Mouse (Mus musculus) myocyte (in vitro differentiated cells): Measurements from ENCODE around the gene Palld. TPM values are rescaled to one million over a fixed set of nuclear protein-coding genes. Genes with fewer than 3 reads are reported as not detected.

Source experiments
- H3K27me3 ChIP-seq: one replicate; pipeline ENCODE4 v1.6.1; 2011; ENCODE audit not compliant: control insufficient read depth, insufficient read depth, insufficient read length
- H3K36me3 ChIP-seq: one replicate; pipeline ENCODE4 v1.6.1; 2011; ENCODE audit not compliant: control insufficient read depth, insufficient read depth
- H3K4me2 ChIP-seq: one replicate; pipeline ENCODE4 v1.6.1; 2011; ENCODE audit warnings: low read depth, control low read depth
- H3K4me3 ChIP-seq: one replicate; pipeline ENCODE4 v1.5.1; 2011; ENCODE audit warnings: mild to moderate bottlenecking, control low read depth, moderate library complexity
- H3K79me2 ChIP-seq: one replicate; pipeline ENCODE4 v1.6.1; 2011; ENCODE audit not compliant: control insufficient read depth, insufficient read depth
- H3ac ChIP-seq: one replicate; pipeline ENCODE4 v1.6.1; 2011; ENCODE audit not compliant: control insufficient read depth, insufficient read length
- CEBPB ChIP-seq: IDR thresholded peaks from 2 replicates; pipeline ENCODE4 v1.6.1; 2011; ENCODE audit warnings: mild to moderate bottlenecking, moderate library complexity; ENCODE audit not compliant: poor library complexity, insufficient read depth, severe bottlenecking
- E2F4 ChIP-seq: IDR thresholded peaks from one replicate; pipeline ENCODE4 v1.6.1; 2011; ENCODE audit warnings: mild to moderate bottlenecking, control low read depth, moderate library complexity; ENCODE audit not compliant: insufficient read depth
- MAX ChIP-seq: IDR thresholded peaks from one replicate; pipeline ENCODE4 v1.6.1; 2011; ENCODE audit warnings: low read depth, mild to moderate bottlenecking, control low read depth
- MYOD1 ChIP-seq, 3 experiments: IDR thresholded peaks; one replicate each; pipeline ENCODE4 v1.6.1; 2011; ENCODE audit warnings: control low read depth in 2 of 3, low read depth in 2 of 3, mild to moderate bottlenecking in 2 of 3, moderate library complexity in 1 of 3; ENCODE audit not compliant: insufficient read length in 2 of 3, control insufficient read depth in 1 of 3
- MYOG ChIP-seq, 3 experiments: IDR thresholded peaks; one replicate each; pipeline ENCODE4 v1.6.1; 2011; ENCODE audit warnings: control low read depth in 2 of 3, low read depth in 2 of 3, mild to moderate bottlenecking in 2 of 3; ENCODE audit not compliant: insufficient read length in 2 of 3, control insufficient read depth in 1 of 3, insufficient read depth in 1 of 3
- POLR2A ChIP-seq: IDR thresholded peaks from one replicate; pipeline ENCODE4 v1.6.1; 2011; ENCODE audit warnings: low read depth, mild to moderate bottlenecking, control low read depth, moderate library complexity; ENCODE audit not compliant: insufficient read length
- POLR2AphosphoS2 ChIP-seq: IDR thresholded peaks from one replicate; pipeline ENCODE4 v1.6.1; 2011; ENCODE audit warnings: low read depth, control low read depth; ENCODE audit not compliant: insufficient read length
- REST ChIP-seq: IDR thresholded peaks from one replicate; pipeline ENCODE4 v1.6.1; 2011; ENCODE audit warnings: mild to moderate bottlenecking, control low read depth, moderate library complexity; ENCODE audit not compliant: insufficient read depth, insufficient read length
- SRF ChIP-seq: IDR thresholded peaks from one replicate; pipeline ENCODE4 v1.6.1; 2011; ENCODE audit warnings: low read depth; ENCODE audit not compliant: control insufficient read depth, insufficient read length
- TCF12 ChIP-seq: IDR thresholded peaks from one replicate; pipeline ENCODE4 v1.6.1; 2011; ENCODE audit warnings: mild to moderate bottlenecking, control low read depth; ENCODE audit not compliant: poor library complexity, insufficient read depth, severe bottlenecking
- TCF3 ChIP-seq: IDR thresholded peaks from one replicate; pipeline ENCODE4 v1.6.1; 2011; ENCODE audit warnings: low read depth, control low read depth; ENCODE audit not compliant: insufficient read length
- USF1 ChIP-seq: IDR thresholded peaks from one replicate; pipeline ENCODE4 v1.6.1; 2011; ENCODE audit warnings: low read depth, mild to moderate bottlenecking, control low read depth, moderate library complexity
- polyA plus RNA-seq: library from polyadenylated mRNA; unstranded; fragments of >200 nt; fragmentation: generic; extraction: Trizol; gene quantifications from one replicate; pipeline ENCODE4 v1.2.1, GENCODE M21; 2012; ENCODE audit warnings: missing spikeins

Palld gene
- polyA plus RNA-seq, 1 experiment, result 52.4 TPM

GRCm38 (mm10) chr8:61725306-61726017 is 177.0 kb downstream of the Palld start:
- no peak overlapping the region for H3K4me3 ChIP-seq
- H3K36me3 ChIP-seq, result no peaks in the 10 kb centered on the region
- no peak overlapping the region for H3K4me2 ChIP-seq
- no peaks in the 10 kb centered on the region for H3K27me3 ChIP-seq
- H3ac ChIP-seq, result no peak overlapping the region
- TF ChIP-seq SRF (no peak), E2F4 (no peak), REST (no peak), POLR2AphosphoS2 (no peak), MYOD1 (IDR thresholded peaks at IDR 0.05; ENCODE audit: control insufficient read depth in 1 of 3, insufficient read length in 2 of 3, low read depth in 2 of 3) (no peak), MYOG (IDR thresholded peaks at IDR 0.05; ENCODE audit: control insufficient read depth in 1 of 3, insufficient read depth in 1 of 3, insufficient read length in 2 of 3, low read depth in 2 of 3) (no peak), TCF12 (no peak), TCF3 (no peak), POLR2A (no peak), USF1 (no peak), CEBPB (no peak)
- H3K79me2 ChIP-seq, result peaks cover 4% of the 10 kb centered on the region

GRCm38 (mm10) chr8:61722226-61722625 is 180.3 kb downstream of the Palld start:
- no peaks in the 10 kb centered on the region for H3K27me3 ChIP-seq

GRCm38 (mm10) chr8:61715351-61716125 is 187.0 kb downstream of the Palld start:
- peaks cover 4% of the 10 kb centered on the region for H3K36me3 ChIP-seq
- no peaks in the 10 kb centered on the region for H3K79me2 ChIP-seq
- H3K4me3 ChIP-seq, result no peak overlapping the region
- H3K4me2 ChIP-seq, result no peak overlapping the region
- TF ChIP-seq MAX, result no peak
- TF ChIP-seq E2F4, result no peak
- no peak for TF ChIP-seq POLR2A
- TF ChIP-seq SRF, result no peak
- TF ChIP-seq TCF12, result no peak
- no peak for TF ChIP-seq REST
- no peak for TF ChIP-seq MYOG (IDR thresholded peaks at IDR 0.05; ENCODE audit: control insufficient read depth in 1 of 3, insufficient read depth in 1 of 3, insufficient read length in 2 of 3, low read depth in 2 of 3)
- TF ChIP-seq POLR2AphosphoS2, result no peak
- TF ChIP-seq TCF3, result no peak
- no peak for TF ChIP-seq CEBPB
- no peak for TF ChIP-seq USF1
- no peak for TF ChIP-seq MYOD1 (IDR thresholded peaks at IDR 0.05; ENCODE audit: control insufficient read depth in 1 of 3, insufficient read length in 2 of 3, low read depth in 2 of 3)
- H3ac ChIP-seq, result no peak overlapping the region
- no peaks in the 10 kb centered on the region for H3K27me3 ChIP-seq

More at GRCm38 (mm10) chr8:61722226-61722625, 180.3 kb downstream of the Palld start:
- Histone ChIP-seq H3K4me3 (no peak overlapping the region), H3K4me2 (no peak overlapping the region), H3K79me2 (no peaks in the 10 kb centered on the region), H3K36me3 (peaks cover 4% of the 10 kb centered on the region), H3ac (no peak overlapping the region)
- TF ChIP-seq POLR2AphosphoS2 (no peak), TCF12 (no peak), POLR2A (no peak)

GRCm38 (mm10) chr8:61714293-61714831 is 188.1 kb downstream of the Palld start:
- Histone ChIP-seq H3K4me2 (no peak overlapping the region), H3ac (no peak overlapping the region), H3K79me2 (no peaks in the 10 kb centered on the region), H3K36me3 (peaks cover 6% of the 10 kb centered on the region), H3K27me3 (no peaks in the 10 kb centered on the region), H3K4me3 (no peak overlapping the region)
- TF ChIP-seq USF1, result no peak
- TF ChIP-seq POLR2A, result no peak
- no peak for TF ChIP-seq CEBPB
- no peak for TF ChIP-seq E2F4
- no peak for TF ChIP-seq REST
- no peak for TF ChIP-seq SRF
- no peak for TF ChIP-seq MYOG (IDR thresholded peaks at IDR 0.05; ENCODE audit: control insufficient read depth in 1 of 3, insufficient read depth in 1 of 3, insufficient read length in 2 of 3, low read depth in 2 of 3)
- TF ChIP-seq TCF12, result no peak
